Mouse (Mus musculus): ENCODE measurements at regions not wholly inside any gene's neighbourhood (a gene's known extent, or its start where the extent isn't known, plus 50 kb on each side); places are given as distances from the start of the nearest gene placed in this dataset.
"Not testable (repeated sequence)": the region's sequence is repeated elsewhere in the genome, so short reads cannot be mapped to it uniquely, and the experiment has no call there.

DNA sequence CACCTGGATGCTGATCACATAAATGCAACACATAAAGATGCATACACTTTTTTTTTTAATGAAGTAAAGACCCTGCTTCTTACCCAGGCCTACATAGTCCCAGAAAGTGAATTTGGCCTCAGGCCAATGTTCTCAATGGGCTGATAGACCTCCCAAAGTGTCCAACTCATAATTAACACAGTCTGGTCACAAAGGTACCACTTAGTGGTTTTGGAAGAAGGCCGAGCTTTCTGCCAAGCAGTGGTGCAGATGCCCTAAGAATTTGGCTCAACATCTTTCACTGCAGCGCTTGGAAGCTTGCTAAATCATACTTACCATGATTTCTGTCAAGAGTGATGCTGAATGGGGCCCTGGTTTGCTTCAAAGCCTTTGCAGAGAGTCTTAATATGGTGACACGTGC, 706.4 kb upstream of the Rag2 start:
- in situ Hi-C loops (cut with MseI, MboI), result no loop called here

DNA sequence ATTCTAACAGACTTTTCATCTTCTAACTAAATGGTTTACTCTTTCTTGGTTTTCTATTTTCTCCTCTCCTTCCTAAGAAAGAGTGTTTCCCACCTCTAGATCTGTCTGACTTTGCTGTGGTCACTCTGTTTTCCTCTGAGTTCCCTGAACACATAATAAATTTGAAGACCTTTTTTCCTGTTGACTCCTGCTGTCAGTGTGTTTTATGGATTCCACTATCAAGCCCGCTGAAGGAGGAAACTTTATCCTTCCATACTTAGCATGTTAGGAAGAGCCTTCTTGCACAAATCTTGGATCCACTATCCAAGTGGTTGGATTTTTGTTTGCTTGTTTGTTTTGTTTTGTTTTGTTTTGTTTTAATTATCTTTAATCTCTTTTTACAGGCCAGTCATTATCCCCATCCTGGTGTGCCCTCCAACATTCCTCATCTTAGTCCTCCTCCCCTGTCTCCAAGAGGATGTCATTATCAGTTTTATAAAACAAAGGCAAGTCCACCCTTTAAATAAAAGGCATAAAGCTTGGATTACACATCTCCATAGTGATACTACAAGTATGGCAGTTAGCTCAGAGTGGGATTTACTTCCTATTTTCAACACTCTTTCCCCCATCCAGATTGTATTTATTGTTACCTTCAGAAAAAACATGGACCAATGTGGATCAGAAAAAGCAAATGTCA, 704.8 kb upstream of the Rag2 start:
- in situ Hi-C loops (cut with MseI, MboI), result no loop called here

DNA sequence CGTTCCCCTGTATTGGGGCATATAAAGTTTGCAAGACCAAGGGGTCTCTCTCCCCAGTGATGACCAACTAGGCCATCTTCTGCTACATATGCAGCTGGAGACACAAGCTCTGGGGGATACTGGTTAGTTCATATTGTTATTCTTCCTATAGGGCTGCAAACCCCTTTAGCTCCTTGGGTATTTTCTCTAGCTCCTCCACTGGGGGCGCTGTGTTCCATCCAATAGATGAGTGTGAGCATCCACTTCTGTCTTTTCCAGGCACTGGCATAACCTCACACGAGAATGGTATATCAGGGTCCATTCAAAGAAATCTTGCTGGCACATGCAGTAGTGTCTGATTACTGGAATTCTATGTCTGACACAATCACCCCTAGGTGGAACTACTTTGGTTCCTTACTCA, 675.9 kb upstream of the Rag2 start:
- in situ Hi-C loops (cut with MseI, MboI), result not testable (repeated sequence)

DNA sequence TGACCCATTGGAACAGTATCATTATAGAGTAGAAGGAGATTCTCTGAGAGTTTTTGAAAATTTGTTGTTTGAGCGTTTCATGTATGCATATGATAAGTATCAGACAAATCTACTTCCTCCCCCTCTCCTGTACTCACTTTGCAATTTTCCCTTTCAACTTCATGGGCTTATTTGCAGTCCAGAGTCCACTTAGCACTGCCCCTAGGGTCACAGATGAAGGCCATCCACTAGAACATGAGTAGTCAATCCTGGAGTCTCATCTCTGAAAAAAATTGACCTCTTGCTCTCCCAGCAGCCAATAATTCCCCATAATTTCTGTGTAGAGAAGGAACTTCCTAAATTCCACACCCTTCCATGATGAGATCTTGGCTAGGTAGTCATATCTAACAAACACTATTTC, 665.1 kb upstream of the Rag2 start:
- in situ Hi-C loops (cut with MseI, MboI), result no loop called here

DNA sequence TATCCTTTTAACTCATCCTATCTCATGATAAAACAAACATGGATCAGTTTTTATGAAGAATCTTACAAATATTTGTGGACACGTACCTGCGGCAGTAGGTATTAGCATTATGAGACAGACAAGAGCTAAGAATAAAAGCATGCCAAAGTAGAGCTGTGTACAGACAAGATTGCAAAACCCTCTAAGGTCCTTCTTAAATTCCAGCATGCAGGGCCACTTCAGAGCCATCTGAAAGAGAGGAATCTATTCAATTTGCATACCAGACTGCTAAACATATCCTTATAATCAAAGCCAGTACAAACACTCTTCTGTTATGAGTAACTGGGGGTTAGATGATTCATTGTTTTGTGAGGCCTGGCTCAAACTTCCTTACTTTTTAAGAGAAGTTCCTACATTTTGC, 659.9 kb upstream of the Rag2 start:
- in situ Hi-C loops (cut with MseI, MboI), result no loop called here

DNA sequence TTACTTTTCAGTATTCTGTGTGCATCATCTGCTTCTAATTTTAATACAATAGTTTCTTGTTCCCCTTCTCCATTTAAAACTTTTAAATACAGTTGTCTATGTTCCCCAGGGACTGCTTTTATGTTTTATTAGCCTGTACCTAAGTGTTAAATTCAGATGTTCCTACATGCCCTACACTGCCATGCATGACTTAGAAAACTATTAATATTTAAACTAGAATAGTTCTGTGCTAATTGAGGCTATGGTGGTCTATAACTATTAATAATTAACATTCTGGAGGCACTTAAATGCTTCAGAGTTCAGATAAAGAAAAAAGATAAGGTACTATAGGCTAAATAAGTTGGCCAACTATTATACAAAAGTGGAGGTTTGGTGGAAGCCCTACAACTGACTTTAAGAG, 647.3 kb upstream of the Rag2 start:
- in situ Hi-C loops (cut with MseI, MboI), result no loop called here

DNA sequence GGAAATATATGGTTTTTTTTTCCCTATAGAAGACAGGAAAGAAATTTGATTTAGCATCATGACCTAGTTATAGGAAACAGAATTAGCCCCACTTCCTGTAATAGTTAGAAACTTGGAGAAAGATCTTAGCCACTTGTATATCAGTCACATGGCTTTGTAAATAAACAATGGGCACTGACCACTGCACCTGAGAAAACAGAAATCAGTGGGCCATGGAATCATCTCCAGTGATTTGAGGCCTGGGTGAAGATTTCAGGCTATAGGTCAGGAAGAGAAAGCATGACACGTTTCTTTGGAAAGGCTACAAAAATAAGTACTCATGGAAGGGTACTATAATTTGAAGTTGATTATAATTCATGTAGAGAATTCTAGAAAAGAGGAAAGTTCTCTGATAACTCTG, 642.2 kb upstream of the Rag2 start:
- in situ Hi-C loops (cut with MseI, MboI), result no loop called here

DNA sequence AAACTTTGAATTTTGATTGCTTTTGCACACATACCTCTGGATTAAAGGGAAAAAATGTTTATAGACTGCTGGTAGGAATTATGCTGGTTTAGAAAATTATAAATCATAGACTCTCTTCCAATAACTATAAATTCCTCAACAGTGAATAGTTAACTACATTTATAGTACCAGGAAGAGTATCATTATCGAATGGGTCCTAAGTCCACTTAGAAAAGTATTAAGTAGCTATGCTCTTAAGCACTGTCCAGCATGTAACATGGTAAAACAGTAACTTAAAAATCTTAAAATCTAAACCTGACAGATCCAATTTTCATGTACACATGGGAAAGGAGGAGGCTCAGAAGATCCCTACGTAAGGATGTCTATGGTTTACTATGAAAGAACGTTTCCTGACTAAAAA, 609.2 kb upstream of the Rag2 start:
- in situ Hi-C loops (cut with MseI, MboI), result no loop called here

DNA sequence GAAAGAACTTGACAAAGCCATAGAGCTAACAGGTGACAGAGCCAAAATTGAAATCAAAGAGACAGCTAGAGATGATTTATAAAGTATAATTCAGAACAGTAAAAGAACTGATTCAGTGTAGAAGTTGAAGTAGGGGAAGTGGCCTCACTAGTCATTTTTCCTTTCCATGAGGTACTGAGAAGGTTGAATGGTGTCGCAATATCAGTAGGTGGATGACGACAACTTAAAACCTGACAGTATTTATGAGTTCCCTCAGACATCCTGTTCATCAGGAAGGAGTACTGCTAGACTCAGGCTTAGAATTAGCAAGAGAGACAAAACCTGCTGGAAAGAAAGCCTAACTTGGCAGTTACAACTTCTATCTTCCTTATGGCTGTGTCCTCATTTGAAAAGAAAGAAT, 605.1 kb upstream of the Rag2 start:
- in situ Hi-C loops (cut with MseI, MboI), result no loop called here

DNA sequence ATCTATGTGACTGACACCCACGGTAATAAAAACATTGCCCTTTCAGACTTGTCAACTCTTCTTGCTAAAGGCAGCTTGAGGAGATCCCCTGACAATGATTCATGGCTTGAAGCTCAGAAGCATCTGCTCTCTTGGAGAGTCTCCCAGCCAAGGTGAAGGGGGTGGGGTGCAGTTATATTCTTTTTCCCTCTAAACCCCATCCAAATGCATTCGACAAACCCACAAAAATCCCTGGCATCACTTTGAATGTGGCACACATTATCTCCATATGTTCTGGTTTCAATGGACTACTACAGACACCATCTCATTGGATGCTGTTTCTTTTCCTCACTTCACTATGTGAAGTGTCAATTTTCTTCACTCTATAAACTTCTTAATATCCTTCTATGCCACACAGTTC, 603.0 kb upstream of the Rag2 start:
- in situ Hi-C loops (cut with MseI, MboI), result no loop called here

DNA sequence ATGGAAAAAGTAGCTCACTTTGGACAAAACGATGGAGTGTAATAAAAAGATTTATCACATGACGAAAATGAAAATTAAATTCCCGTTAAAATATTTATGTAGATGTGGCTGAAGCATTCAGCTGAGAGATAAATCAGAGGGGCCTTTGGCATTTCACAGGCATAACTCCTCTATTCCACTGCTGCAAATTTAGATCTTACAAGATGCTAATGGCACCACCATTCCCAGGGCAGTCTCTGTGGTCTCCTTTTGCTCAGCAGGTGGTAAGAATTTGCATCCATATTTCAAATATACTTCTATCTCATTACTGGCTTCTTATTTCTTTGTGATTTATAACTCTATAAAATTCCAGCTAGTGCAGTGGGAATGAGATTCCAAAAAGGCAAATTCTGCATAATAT, 581.5 kb upstream of the Rag2 start:
- in situ Hi-C loops (cut with MseI, MboI), result no loop called here

DNA sequence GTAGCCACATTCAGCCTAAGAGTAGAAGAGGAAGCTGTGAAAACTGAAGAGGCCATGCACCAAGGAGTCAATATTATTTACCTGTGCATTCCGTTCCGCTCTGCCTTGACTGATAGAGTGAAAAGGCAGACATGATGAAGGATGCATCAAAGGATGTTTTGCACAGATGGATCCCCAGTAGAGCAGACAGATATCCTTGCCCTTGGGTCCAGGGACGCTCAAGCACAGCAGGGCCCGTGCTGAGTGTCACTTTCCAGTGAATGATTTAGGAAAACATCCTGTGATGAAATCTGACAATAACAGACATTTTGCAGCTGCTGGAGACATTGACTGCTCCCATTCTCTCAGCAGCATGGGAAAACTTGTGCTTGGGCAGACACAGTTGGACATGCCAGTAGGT, 561.6 kb upstream of the Rag2 start:
- in situ Hi-C loops (cut with MseI, MboI), result no loop called here

DNA sequence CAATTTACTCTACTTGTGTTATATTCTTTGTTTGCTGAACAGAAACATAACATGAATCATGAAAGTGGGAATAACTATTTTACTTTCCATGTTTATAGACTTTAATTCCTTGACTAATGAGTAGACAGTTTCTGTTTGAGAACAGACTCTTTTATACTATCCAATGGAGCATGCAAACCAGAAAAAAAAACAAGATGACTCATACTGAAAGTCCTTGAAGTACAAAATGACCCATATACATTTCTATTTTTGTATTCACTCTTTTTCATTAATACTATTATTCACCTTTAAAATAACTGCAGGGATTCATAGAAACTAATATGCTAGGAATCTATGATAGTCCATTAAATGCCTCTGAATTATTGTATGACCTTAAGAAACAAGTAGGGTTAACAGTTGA, 549.5 kb upstream of the Rag2 start:
- in situ Hi-C loops (cut with MseI, MboI), result no loop called here

DNA sequence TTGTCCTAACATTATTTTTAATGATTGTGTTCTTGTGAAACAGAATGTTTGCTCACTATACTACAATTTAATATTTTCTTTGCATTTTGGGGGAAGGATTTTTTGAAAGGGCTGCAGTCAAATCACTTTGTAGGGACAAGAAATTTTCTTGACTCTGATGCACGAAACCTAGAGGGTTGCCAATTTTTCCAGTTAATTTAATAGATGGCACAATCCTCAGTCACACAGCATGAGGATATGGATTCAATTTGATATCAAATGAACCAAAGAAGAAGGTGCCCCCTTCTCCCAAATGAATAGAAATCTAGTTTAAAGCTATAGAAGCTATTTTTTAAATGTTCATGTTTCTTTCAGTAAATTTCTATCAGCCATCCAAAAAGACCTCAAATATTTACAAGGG, 544.3 kb upstream of the Rag2 start:
- in situ Hi-C loops (cut with MseI, MboI), result no loop called here

DNA sequence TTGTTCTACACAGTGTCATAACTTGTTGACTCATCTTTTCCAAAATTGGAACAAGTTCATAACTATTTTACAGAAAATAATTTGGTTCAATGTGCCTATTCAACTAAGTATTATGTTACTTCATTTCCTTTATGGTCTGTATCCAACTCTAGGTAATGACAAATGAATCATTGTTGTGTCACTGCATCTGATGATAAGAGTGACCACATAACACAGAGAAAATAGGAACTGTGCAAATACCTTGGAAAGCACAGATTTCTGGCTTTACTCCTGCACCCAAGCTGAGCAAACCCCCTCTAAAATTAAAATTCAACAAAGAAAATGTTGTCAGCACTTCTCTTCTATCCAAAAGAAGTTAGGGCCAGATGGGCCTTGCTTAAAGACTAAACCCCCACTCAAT, 540.7 kb upstream of the Rag2 start:
- in situ Hi-C loops (cut with MseI, MboI), result no loop called here

DNA sequence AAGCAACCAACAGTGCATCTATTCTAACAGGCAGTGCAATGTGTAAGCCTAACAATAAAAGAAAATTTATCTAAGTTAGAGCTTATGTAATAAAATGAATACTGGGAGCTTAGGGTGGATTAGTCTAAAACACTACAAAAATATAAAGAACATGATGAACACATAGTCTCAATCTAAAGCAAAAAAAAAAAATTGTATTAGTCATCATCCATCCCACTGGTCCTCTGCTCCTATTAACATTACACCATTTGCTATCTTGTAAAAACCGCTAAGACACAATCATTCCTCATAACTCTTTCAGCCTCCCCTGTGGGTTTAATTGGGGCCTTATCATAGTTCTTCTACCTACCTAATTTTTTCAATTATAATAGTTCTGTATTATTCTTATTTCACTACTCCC, 539.9 kb upstream of the Rag2 start:
- in situ Hi-C loops (cut with MseI, MboI), result no loop called here

DNA sequence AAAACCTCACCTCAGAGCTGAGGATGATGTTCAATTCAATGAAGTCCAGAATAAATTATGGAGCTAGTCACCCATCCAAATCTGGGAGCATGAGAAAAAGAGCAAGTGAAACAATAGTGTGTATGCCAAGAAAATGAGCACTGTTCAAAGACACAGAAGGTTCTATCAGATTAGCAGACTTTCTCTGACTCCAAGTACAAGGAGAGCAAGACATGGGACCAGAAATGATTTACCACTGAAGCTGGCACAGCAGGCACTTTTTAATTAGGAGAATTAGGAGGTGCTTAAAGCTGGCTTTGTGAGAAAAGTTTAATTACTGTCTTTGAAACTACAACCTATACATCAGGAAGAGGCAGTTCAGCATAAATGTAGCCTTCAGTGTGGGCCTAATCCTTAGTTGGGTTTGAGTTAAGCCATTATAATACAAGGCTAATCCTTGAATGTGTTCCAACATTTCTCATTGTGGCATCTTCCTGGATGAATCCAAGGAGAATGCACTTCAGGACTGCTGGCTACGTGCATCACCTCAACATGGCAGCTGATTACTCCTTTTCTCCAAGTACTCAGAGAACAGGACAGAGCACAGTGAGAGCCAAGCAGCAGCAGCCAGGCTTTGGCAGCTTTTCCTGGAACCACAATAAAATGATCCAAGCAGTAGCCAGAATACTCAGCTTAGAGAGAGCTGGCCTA, 517.2 kb upstream of the Rag2 start:
- in situ Hi-C loops (cut with MseI, MboI), result no loop called here

DNA sequence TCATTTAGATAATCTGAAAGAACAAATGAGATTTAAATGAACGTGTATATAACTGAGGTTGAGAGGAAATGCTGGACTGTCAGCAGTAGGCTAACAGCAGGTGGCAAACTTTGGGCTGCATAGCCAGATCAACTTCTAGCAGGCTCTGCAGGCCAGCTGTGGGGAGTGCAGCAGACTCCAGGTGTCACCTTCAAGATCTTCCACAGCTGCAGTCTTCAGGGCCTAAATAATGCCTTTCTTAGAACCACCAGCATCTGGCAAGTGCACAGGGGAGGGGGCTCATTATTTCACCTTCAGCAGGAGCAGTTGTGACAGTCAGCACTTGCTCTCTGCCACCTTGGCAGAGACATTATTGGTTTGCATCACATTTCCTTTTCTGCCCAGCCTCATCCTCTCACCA, 487.7 kb upstream of the Rag2 start:
- in situ Hi-C loops (cut with MseI, MboI), result no loop called here

DNA sequence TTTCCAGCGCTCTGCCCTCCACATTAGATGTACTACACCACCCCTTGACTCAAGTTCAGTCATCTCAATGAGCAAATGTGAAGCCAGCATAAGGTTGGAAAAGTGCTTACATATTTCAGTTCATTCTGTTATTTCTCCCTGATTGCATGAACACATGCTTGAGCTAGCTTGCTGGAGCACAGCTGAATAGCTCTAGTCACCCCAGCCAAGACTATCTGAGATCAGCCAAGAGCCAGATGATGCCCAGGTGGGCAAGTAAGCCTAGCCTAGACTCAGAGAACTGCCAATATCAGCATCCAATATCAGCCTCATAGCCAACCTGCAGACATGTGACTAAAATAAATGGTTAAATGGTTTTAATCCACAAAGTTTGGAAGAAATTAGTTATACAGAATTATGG, 484.6 kb upstream of the Rag2 start:
- in situ Hi-C loops (cut with MseI, MboI), result no loop called here

DNA sequence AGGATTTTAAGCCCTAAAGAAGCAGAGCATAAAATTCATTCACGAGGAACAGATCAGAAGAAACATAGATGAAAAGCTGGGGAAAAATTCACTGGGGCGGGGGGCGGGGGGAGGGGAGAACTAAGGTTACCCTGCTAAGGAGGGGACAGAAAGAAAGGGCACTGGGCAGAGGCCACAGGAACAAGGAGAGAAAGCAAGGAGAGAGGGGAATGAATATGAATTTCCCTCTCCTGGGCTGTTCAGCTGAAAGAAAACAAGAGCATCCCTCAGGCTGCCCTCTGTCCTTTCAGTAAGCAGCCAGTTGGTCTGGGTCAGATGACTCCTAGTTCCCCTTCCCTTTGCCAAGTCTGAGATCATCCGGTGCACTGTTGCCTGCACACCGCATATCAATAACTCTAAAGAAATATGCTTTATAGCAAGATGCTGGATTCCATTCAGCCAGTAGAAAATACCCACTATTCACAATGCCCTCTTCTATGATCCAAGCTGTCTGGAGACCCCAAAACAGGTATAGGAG, 467.7 kb upstream of the Rag2 start:
- in situ Hi-C loops (cut with MseI, MboI), result no loop called here

DNA sequence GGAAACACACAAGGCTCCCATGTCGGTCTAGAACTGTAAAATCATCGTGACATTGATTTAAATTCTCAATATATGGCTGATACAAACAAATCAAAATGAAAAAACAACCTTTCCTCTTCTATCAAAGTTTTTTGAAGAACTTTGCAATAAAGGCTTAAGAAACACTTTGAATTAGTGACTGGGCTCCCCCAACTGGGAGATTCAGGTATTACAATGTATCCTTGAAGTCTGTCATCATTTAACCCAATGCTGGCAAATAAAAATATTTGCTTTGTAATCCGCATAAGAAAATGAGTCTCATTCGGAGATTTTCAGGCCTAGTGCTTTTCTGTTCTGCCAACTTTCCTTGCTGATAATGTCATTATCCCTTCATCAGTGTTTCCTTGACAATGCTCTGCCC, 465.2 kb upstream of the Rag2 start:
- in situ Hi-C loops (cut with MseI, MboI), result no loop called here

DNA sequence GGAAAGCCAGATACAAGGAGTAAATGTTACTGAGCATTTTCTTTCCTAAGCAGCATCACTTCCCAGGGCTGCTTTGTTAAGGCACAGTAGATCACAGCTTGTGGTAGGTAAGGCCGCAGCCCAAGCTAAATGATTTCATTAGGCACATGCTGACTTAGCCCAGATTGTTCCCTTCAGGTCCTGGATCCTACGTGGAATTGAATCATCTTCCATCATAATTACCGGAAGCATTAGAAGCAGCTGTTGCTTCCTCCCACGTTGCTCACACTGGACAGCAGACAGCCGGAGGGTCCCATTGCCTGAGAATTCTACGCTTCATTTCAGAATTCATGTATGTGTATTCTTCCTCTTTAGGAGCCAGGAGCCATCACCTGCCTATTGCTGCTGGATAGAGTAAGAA, 458.6 kb upstream of the Rag2 start:
- in situ Hi-C loops (cut with MseI, MboI), result no loop called here

DNA sequence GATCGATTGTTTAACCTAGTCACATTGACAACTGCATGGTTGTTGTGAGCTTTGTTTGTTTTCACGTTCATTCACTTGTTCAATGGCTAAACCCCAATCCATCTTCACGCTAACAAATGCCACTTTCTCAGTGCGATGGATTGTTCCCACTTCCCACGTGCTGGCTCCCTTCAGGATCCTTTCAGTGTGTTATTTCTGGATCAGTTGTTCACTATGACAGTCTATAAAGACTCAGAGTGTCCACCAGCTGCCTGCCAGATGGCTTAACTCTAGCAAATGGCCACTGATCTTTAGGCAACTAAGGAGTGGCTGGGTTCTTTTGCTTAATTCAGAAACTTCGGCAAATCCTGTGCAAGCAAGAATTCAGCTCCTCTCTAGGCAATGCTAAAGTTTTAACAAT, 451.7 kb upstream of the Rag2 start:
- in situ Hi-C loops (cut with MseI, MboI), result no loop called here

DNA sequence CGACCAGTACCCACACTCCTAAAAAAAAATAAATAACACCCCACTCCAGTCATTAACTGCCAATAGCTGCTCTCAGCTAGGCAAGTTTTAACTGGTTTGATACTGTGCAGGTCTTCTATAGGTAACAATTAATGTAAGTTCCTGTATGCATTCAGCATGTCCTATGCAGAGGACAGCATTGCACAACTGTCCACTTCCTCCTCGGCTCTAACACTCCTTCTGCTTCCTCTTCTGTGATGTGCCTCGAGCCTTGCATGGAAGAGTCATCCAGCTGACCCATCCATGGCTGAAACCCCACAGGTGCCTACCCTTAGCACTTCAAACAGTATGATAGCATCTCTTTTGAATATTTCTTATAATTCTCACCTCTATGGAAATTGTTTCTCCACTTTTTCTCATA, 449.4 kb upstream of the Rag2 start:
- in situ Hi-C loops (cut with MseI, MboI), result no loop called here

All from mouse trophoblast stem cell (cell line).